Mouse (Mus musculus): ENCODE measurements around the gene Gm13691.

DNA sequence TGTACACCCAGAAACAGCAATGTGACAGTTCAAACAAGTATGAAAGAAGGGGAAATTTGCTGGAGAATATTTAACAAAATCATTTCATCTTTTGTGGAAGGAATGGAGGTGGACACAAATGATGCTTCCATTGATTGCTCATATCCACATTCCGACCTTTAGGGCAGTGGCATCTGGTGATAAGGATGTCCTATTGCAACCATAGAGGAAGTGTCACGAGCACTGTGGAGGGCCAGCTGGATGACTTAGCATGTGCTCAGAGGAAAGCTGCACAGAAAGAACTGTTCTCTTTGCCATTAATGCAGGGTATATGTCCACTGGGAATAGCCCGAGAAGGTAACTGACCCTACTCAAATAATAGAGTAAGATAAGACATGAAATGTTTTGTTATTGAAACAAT is 19.5 kb downstream of the Gm13691 start:
- TF ChIP-seq TAL1 (conservative IDR thresholded peaks at IDR 0.05; ENCODE audit: low read depth, low read length) (peak; percentile 18; the same call in 1 of the 2 replicates), CTCF (IDR thresholded peaks at IDR 0.05; ENCODE audit: low read depth, low read length) (no peak), GATA2 (IDR thresholded peaks at IDR 0.05; ENCODE audit: borderline replicate concordance, low read depth, low read length) (no peak), GATA1 (IDR thresholded peaks at IDR 0.05; ENCODE audit: borderline replicate concordance, low read length) (no peak)

Measured in G1E (cell line).